Mouse (Mus musculus) cortical plate, adult 2 months (tissue): ENCODE data around the gene Thada.

ENCODE experiments used
- CTCF ChIP-seq: fragments of 200-500 bp; IDR thresholded peaks from 2 replicates; pipeline ENCODE4 v1.5.1; 2011; ENCODE audit warnings: mild to moderate bottlenecking, control low read depth, low read length; ENCODE audit not compliant: insufficient read depth; ENCODE audit errors: extremely low read depth
- POLR2A ChIP-seq: fragments of 200-500 bp; IDR thresholded peaks from 2 replicates; pipeline ENCODE4 v1.6.1; 2011; ENCODE audit warnings: mild to moderate bottlenecking, low read length, control low read depth; ENCODE audit not compliant: insufficient read depth; ENCODE audit errors: extremely low read depth

DNA sequence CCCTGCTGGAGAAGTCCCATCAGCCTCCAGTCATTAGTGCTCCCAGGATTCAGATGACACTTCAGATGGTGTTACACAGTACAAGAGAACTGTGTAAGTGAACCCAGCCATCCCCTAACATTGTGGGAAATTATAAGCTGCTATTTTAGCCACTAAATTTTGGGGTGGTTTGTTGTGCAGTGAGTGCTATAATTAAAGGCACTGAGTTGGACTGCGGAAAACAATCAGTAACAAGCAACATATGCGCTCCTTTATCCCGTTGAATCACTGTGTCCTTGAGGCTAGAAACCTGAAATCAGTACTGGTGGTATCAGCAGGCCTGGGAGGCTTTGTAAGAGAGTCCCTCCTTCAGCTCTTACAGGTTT, 113.2 kb downstream of the Thada start:
- TF ChIP-seq POLR2A, result no peak
- TF ChIP-seq CTCF, result no peak
